Mouse (Mus musculus) hindbrain, embryonic 14.5 days (tissue): ENCODE results near the gene Zdhhc14. TPM values are rescaled to one million over a fixed set of nuclear protein-coding genes. Genes with fewer than 3 reads are reported as not detected.

Experiments used
- ATAC-seq: fragments of 200-750 bp; cut with Nextera tagmentation; 2 replicates; pipeline ENCODE4 v1.8.0; 2017; ENCODE audit warnings: moderate number of reproducible peaks, mild to moderate bottlenecking, moderate TSS enrichment, moderate library complexity; ENCODE audit not compliant: low FRiP score
- DNase-seq: peaks from one replicate; pipeline ENCODE4 v3.0.0-alpha.2; 2015; ENCODE audit warnings: low spot score
- H3K27ac ChIP-seq: fragments of 300-500 bp; sonication (generic); 2 replicates; pipeline ENCODE4 v1.5.1; 2014; ENCODE audit warnings: mild to moderate bottlenecking, moderate library complexity
- H3K27me3 ChIP-seq: fragments of 300-500 bp; sonication (generic); 2 replicates; pipeline ENCODE4 v1.6.1; 2014; ENCODE audit warnings: mild to moderate bottlenecking, low read length, mixed read lengths; ENCODE audit not compliant: control insufficient read depth, insufficient read depth
- H3K36me3 ChIP-seq: fragments of 300-500 bp; sonication (generic); replicated peaks from 2 replicates; pipeline ENCODE4 v1.6.1; 2014; ENCODE audit not compliant: control insufficient read depth, insufficient read depth
- H3K4me1 ChIP-seq: fragments of 300-500 bp; sonication (generic); replicated peaks from 2 replicates; pipeline ENCODE4 v1.6.1; 2014; ENCODE audit warnings: antibody characterized with exemption, low read length, mixed read lengths; ENCODE audit not compliant: control insufficient read depth, insufficient read depth
- H3K4me2 ChIP-seq: fragments of 300-500 bp; sonication (generic); replicated peaks from 2 replicates; pipeline ENCODE4 v1.6.1; 2014; ENCODE audit warnings: mild to moderate bottlenecking, moderate library complexity
- H3K4me3 ChIP-seq: fragments of 300-500 bp; sonication (generic); replicated peaks from 2 replicates; pipeline ENCODE4 v1.5.1; 2014; ENCODE audit warnings: mild to moderate bottlenecking, low read length
- H3K9ac ChIP-seq: fragments of 300-500 bp; sonication (generic); 2 replicates; pipeline ENCODE4 v1.6.1; 2014
- H3K9me3 ChIP-seq: fragments of 300-500 bp; sonication (generic); 2 replicates; pipeline ENCODE4 v1.6.1; 2016; ENCODE audit warnings: low read length; ENCODE audit not compliant: control insufficient read depth
- WGBS: fragments of 180-500 bp; shearing (Covaris S2); extraction: QIAGEN DNeasy Blood & Tissue Kit; methylation state at CpG from one replicate; pipeline ENCODE4 v1.1.7; 2014; 5-methylcytosine and 5-hydroxymethylcytosine counted together
- polyA plus RNA-seq: library from polyadenylated mRNA; unstranded; fragments of >200 nt; fragmentation: Nextera tagmentation; extraction: Ambion mirVana; gene quantifications from 2 replicates; pipeline ENCODE4 v1.2.1, GENCODE M21; 2014

The Zdhhc14 gene
- polyA plus RNA-seq, 1 experiment from 2014 or later: 12.3 TPM

DNA sequence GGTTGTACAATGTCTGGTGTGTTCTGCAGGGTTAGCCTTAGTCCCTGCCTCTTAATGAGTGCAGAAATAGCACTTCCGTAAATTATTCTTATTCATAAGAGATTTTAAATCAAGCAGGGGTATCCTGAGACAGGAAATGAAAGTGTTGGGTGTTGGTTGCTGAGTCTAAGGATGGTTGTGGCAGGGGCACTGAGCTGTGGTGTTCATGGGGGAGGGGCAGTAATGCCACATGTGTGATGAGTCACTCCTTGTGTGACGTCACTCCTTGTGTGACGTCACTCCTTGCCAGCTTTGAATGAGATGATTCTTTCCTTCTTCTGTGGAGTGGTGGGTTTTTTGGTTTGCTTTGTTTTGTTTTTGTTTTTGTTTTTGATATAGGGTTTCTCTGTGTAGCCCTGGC lies 134.0 kb downstream of the Zdhhc14 start:
- DNase-seq (no peak), ATAC-seq (no peak)
- H3K27ac ChIP-seq: no peak overlapping the region
- no peaks in the 10 kb centered on the region for H3K9me3 ChIP-seq
- 73% methylated on average over 3 of the region's 3 CpGs for WGBS
- H3K4me1 ChIP-seq: no peaks in the 10 kb centered on the region
- no peaks in the 10 kb centered on the region for H3K27me3 ChIP-seq
- H3K36me3 ChIP-seq: no peaks in the 10 kb centered on the region
- no peak overlapping the region for H3K4me3 ChIP-seq
- no peak overlapping the region for H3K9ac ChIP-seq
- no peak overlapping the region for H3K4me2 ChIP-seq

DNA sequence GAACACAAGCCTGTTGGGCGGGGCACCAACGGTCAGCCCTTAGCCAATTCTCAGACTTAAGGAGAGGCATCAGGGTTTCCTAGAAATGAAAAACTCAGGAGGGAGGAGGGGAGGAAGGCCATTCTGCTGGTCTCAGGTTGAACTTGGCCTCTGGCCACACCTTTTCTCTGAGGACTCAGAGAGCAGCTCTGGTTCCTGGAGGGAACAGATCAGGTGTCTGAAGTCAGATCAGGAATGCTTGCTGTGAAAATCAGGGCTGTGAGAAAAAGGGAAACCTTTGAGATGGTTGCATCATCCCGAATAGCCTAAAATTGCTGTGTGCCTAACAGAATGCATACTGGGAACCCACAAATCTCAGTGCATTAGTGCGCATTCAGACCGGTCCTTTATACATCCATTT lies 135.3 kb downstream of the Zdhhc14 start:
- WGBS: 93% methylated on average over 5 of the region's 5 CpGs
- H3K9ac ChIP-seq: no peak overlapping the region

GRCm38 (mm10) chr17:5629651-5630050 lies 137.3 kb downstream of the Zdhhc14 start:
- Histone ChIP-seq H3K9me3 (no peaks in the 10 kb centered on the region), H3K4me3 (no peak overlapping the region), H3K4me2 (no peak overlapping the region), H3K27ac (no peak overlapping the region), H3K27me3 (no peaks in the 10 kb centered on the region), H3K9ac (no peak overlapping the region), H3K36me3 (no peaks in the 10 kb centered on the region), H3K4me1 (no peaks in the 10 kb centered on the region)
- 72% methylated on average over 4 of the region's 4 CpGs for WGBS
- ATAC-seq: no peak
- DNase-seq: no peak

More for the DNA sequence above, 135.3 kb downstream of the Zdhhc14 start:
- no peak for DNase-seq
- Histone ChIP-seq H3K4me1 (no peaks in the 10 kb centered on the region), H3K4me3 (no peak overlapping the region), H3K9me3 (no peaks in the 10 kb centered on the region), H3K27ac (no peak overlapping the region), H3K27me3 (no peaks in the 10 kb centered on the region), H3K36me3 (no peaks in the 10 kb centered on the region), H3K4me2 (no peak overlapping the region)
- no peak for ATAC-seq

DNA sequence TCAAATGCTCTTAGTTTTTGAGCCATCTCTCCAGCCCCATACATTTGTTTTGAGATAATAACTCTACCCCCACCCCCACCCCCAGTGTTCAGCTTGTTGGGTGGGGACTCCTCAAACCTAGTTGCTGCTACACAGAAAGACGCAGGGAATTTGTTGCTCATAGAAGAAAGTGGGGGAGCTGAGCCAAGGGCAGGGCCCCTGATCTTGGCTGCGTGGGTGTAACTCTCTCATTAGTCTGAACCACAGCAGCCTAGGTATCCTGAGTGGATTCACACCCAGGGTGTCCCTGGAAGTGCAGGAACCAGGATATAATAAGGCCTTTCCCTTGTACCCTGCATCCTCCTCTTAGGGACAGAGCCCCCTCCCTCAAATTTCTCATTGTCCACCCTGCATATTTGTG lies 142.9 kb downstream of the Zdhhc14 start:
- WGBS: 83% methylated on average over 2 of the region's 2 CpGs

GRCm38 (mm10) chr17:5641436-5641835 lies 149.1 kb downstream of the Zdhhc14 start:
- Histone ChIP-seq H3K27ac (no peak overlapping the region), H3K9me3 (no peaks in the 10 kb centered on the region), H3K36me3 (no peaks in the 10 kb centered on the region), H3K4me3 (no peak overlapping the region), H3K27me3 (no peaks in the 10 kb centered on the region), H3K9ac (no peak overlapping the region), H3K4me2 (no peak overlapping the region), H3K4me1 (no peaks in the 10 kb centered on the region)
- 89% methylated on average over 8 of the region's 8 CpGs for WGBS
- ATAC-seq (no peak), DNase-seq (no peak)

More for the DNA sequence above, 142.9 kb downstream of the Zdhhc14 start:
- H3K36me3 ChIP-seq: no peaks in the 10 kb centered on the region
- no peak overlapping the region for H3K9ac ChIP-seq
- H3K27me3 ChIP-seq: no peaks in the 10 kb centered on the region
- H3K4me3 ChIP-seq: no peak overlapping the region
- ATAC-seq (no peak), DNase-seq (no peak)
- H3K4me1 ChIP-seq: no peaks in the 10 kb centered on the region
- H3K9me3 ChIP-seq: no peaks in the 10 kb centered on the region
- no peak overlapping the region for H3K4me2 ChIP-seq
- H3K27ac ChIP-seq: no peak overlapping the region

- no peak for DNase-seq
- no peak overlapping the region for H3K27ac ChIP-seq
- no peak overlapping the region for H3K4me2 ChIP-seq
- no peaks in the 10 kb centered on the region for H3K4me1 ChIP-seq
- H3K36me3 ChIP-seq: no peaks in the 10 kb centered on the region
- H3K9ac ChIP-seq: no peak overlapping the region
- ATAC-seq: no peak
- no peak overlapping the region for H3K4me3 ChIP-seq
- H3K27me3 ChIP-seq: no peaks in the 10 kb centered on the region
- WGBS: 82% methylated on average over 15 of the region's 15 CpGs
- H3K9me3 ChIP-seq: no peaks in the 10 kb centered on the region
Observed at GRCm38 (mm10) chr17:5642918-5643721, 150.8 kb downstream of the Zdhhc14 start.

DNA sequence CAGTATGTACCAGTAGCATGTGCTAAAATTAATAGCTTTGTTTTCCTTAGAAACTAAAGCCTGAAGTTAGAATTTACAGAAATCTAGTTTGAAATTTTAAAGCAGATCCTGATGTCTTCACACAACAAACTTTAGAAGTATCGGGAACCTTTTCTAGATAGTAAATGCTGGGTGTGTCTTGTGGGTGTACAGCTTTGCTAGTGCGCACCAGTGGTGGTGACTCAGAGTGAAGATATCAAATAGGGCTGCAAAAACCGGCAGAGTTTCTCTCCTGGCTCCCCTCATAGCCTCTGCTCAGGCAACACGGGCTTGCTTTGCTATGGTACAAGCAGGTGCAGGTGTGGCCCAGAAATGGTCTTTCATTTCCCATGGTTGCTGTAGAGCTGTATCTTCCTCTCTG lies 157.8 kb downstream of the Zdhhc14 start:
- Histone ChIP-seq H3K27me3 (no peaks in the 10 kb centered on the region), H3K4me2 (no peak overlapping the region), H3K4me1 (no peaks in the 10 kb centered on the region), H3K36me3 (no peaks in the 10 kb centered on the region), H3K9me3 (no peaks in the 10 kb centered on the region), H3K9ac (no peak overlapping the region), H3K27ac (no peak overlapping the region), H3K4me3 (no peak overlapping the region)
- WGBS: 92% methylated on average over 4 of the region's 4 CpGs
- ATAC-seq: no peak
- DNase-seq: no peak

DNA sequence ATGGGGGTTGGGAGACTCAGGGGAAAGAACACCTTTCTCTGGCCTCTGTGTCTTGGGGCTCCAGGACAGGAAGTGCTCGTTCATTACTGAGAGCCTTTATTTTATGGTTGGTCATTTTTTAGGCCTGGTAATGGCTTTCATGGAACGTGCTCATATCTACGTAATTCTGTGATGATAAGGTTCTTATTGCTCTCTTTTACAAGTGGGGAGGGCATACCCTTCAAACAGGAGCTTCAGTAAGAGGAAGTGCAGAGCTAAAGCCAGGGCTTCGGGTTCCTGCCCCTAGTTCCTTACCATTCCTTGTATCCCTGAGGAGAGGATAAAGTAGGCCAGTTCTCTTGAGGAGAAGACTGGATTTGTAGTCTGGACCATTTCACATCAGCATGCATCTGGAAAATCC lies 158.3 kb downstream of the Zdhhc14 start:
- ATAC-seq: no peak
- H3K9ac ChIP-seq: no peak overlapping the region
- no peak overlapping the region for H3K27ac ChIP-seq
- 89% methylated on average over 4 of the region's 4 CpGs for WGBS
- no peaks in the 10 kb centered on the region for H3K9me3 ChIP-seq
- H3K36me3 ChIP-seq: no peaks in the 10 kb centered on the region
- no peaks in the 10 kb centered on the region for H3K27me3 ChIP-seq
- H3K4me2 ChIP-seq: no peak overlapping the region
- DNase-seq: no peak
- H3K4me3 ChIP-seq: no peak overlapping the region
- no peaks in the 10 kb centered on the region for H3K4me1 ChIP-seq

- Histone ChIP-seq H3K4me2 (no peak overlapping the region), H3K9ac (no peak overlapping the region), H3K36me3 (no peaks in the 10 kb centered on the region), H3K27ac (no peak overlapping the region), H3K27me3 (no peaks in the 10 kb centered on the region), H3K4me1 (no peaks in the 10 kb centered on the region), H3K9me3 (no peaks in the 10 kb centered on the region), H3K4me3 (no peak overlapping the region)
- WGBS: 79% methylated on average over 4 of the region's 4 CpGs
- no peak for ATAC-seq
- DNase-seq: no peak
Observed at GRCm38 (mm10) chr17:5651551-5651950, 159.2 kb downstream of the Zdhhc14 start.

DNA sequence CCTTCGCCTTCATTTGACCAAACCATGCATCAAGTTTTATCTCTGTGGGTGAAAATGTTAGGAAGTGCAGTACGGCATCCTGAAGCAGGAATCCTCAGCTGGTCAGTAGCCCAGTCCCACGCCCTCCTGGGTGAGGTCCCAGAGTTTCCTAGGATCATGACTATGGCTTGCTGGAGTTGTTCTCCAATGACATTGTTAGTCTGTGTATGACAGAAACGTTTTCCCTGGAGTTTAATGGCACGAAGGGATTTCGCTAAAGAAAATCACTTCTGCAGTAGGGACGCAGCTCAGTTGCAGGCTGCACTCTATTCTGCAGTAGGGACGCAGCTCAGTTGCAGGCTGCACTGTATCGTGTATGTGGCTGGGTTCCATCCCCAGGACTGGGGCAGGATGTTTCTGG lies 161.6 kb downstream of the Zdhhc14 start:
- Histone ChIP-seq H3K4me3 (no peak overlapping the region), H3K27ac (no peak overlapping the region), H3K9ac (no peak overlapping the region), H3K36me3 (no peaks in the 10 kb centered on the region), H3K4me1 (no peaks in the 10 kb centered on the region), H3K9me3 (no peaks in the 10 kb centered on the region), H3K4me2 (no peak overlapping the region), H3K27me3 (no peaks in the 10 kb centered on the region)
- 86% methylated on average over 9 of the region's 9 CpGs for WGBS
- ATAC-seq (no peak), DNase-seq (no peak)
